Mouse (Mus musculus): ENCODE measurements around the gene Olfr543. TPM values are rescaled to one million over a fixed set of nuclear protein-coding genes. Genes with fewer than 3 reads are reported as not detected.

The Olfr543 gene
- polyA plus RNA-seq, 1 experiment from 2014 or later: not detected

- DNase-seq (ENCODE audit: low spot score): peak; percentile 96
- peak within 1 kb of the TSS; percentile 77 for H3K4me3 ChIP-seq (ENCODE audit: low read depth, low read length)
- H3K4me1 ChIP-seq (replicated peaks; ENCODE audit: control insufficient read depth, insufficient read depth): no peaks in the 10 kb centered on the region
- TF ChIP-seq CTCF (IDR thresholded peaks at IDR 0.05; ENCODE audit: low read depth) (peak; percentile 3; the same call in 1 of the 2 replicates), EP300 (optimal IDR thresholded peaks at IDR 0.05) (no peak)
- H3K4me2 ChIP-seq (replicated peaks; ENCODE audit: low read depth): peak within 1 kb of the TSS; percentile 75
- H3K9ac ChIP-seq (ENCODE audit: low read length): peak within 1 kb of the TSS; percentile 86
- ATAC-seq (ENCODE audit: low FRiP score, low TSS enrichment): peak; percentile 99
- under 1% methylated on average over 37 of the region's 56 CpGs for WGBS
- H3K36me3 ChIP-seq (ENCODE audit: control insufficient read depth, insufficient read depth, low read length): peaks cover 7% of the 10 kb centered on the region; the same call in 1 of the 2 replicates
- no peaks in the 10 kb centered on the region for H3K9me3 ChIP-seq (ENCODE audit: control insufficient read depth, low read length)
- H3K27ac ChIP-seq (replicated peaks): peak within 1 kb of the TSS; percentile 76
- no peaks in the 10 kb centered on the region for H3K27me3 ChIP-seq (ENCODE audit: control insufficient read depth, insufficient read depth, low read length)
These were observed 39.7 kb downstream of the Olfr543 start, which contains the start of gene Rrm1 for GRCm38 (mm10) chr7:102441657-102442391. Gene Rrm1 (plus strand): TSS chr7:102441695.

- Histone ChIP-seq H3K27me3 (ENCODE audit: control insufficient read depth, insufficient read depth, low read length) (no peaks in the 10 kb centered on the region), H3K27ac (replicated peaks) (no peak overlapping the region)
These were observed 40.4 kb downstream of the Olfr543 start for GRCm38 (mm10) chr7:102440822-102441656.

DNA sequence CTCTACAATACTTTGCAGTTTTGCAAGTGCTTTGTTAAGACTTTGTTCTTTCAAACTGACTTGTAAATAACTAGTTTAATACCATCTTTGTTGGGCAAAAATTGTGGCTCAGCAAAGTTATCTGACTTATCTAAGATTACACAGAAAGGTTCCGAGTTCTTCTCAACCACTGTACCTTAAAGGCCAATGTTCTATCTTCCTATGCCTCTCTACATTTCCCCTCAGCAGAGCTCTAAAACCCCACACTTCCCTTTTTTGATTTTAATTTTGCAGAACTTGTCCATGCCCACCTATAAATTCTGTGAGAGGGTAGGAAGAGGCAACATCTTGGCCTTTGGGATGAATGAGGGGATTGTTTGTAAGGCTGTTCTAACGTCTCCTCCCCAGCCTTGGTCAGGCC lies 47.1 kb downstream of the Olfr543 start:
- no peak overlapping the region for H3K4me2 ChIP-seq (replicated peaks; ENCODE audit: low read depth)
- H3K27me3 ChIP-seq (ENCODE audit: control insufficient read depth, insufficient read depth, low read length): no peaks in the 10 kb centered on the region
- TF ChIP-seq CTCF (IDR thresholded peaks at IDR 0.05; ENCODE audit: low read depth) (no peak), EP300 (optimal IDR thresholded peaks at IDR 0.05) (no peak)
- ATAC-seq (ENCODE audit: low FRiP score, low TSS enrichment): no peak
- H3K9ac ChIP-seq (ENCODE audit: low read length): no peak overlapping the region
- H3K9me3 ChIP-seq (ENCODE audit: control insufficient read depth, low read length): no peaks in the 10 kb centered on the region
- no peaks in the 10 kb centered on the region for H3K4me1 ChIP-seq (replicated peaks; ENCODE audit: control insufficient read depth, insufficient read depth)
- 62% methylated on average over 2 of the region's 2 CpGs for WGBS
- H3K27ac ChIP-seq (replicated peaks): no peak overlapping the region
- no peak for DNase-seq (ENCODE audit: low spot score)
- H3K36me3 ChIP-seq (ENCODE audit: control insufficient read depth, insufficient read depth, low read length): peaks cover 9% of the 10 kb centered on the region; the same call in 1 of the 2 replicates
- H3K4me3 ChIP-seq (ENCODE audit: low read depth, low read length): no peak overlapping the region

More at GRCm38 (mm10) chr7:102440822-102441656, 40.4 kb downstream of the Olfr543 start:
- Histone ChIP-seq H3K4me2 (replicated peaks; ENCODE audit: low read depth) (peak overlapping the region; percentile 75), H3K9me3 (ENCODE audit: control insufficient read depth, low read length) (no peaks in the 10 kb centered on the region), H3K4me3 (ENCODE audit: low read depth, low read length) (peak overlapping the region; percentile 77), H3K4me1 (replicated peaks; ENCODE audit: control insufficient read depth, insufficient read depth) (no peaks in the 10 kb centered on the region), H3K9ac (ENCODE audit: low read length) (no peak overlapping the region; the same call in 1 of the 2 replicates), H3K36me3 (ENCODE audit: control insufficient read depth, insufficient read depth, low read length) (peaks cover 6% of the 10 kb centered on the region; the same call in 1 of the 2 replicates)
- no peak for TF ChIP-seq CTCF (IDR thresholded peaks at IDR 0.05; ENCODE audit: low read depth)
- DNase-seq (ENCODE audit: low spot score) (no peak), ATAC-seq (ENCODE audit: low FRiP score, low TSS enrichment) (no peak)
- 47% methylated on average over 15 of the region's 15 CpGs for WGBS

Other genes starting within 250 kb of the Olfr543 start
- gene Rhog, start 225.6 kb downstream of the Olfr543 start, polyA plus RNA-seq (2015; fragmentation: Nextera tagmentation; extraction: Ambion mirVana): 52.1 and 53.1 TPM in 2 replicates
- gene Stim1, start 213.9 kb downstream of the Olfr543 start, polyA plus RNA-seq (2015; fragmentation: Nextera tagmentation; extraction: Ambion mirVana): 26.4 and 29.5 TPM in 2 replicates
- 31.2 and 35.7 TPM in 2 replicates for gene Rrm1, start 40.0 kb downstream of the Olfr543 start, polyA plus RNA-seq (2015; fragmentation: Nextera tagmentation; extraction: Ambion mirVana)
- gene Olfr544, start 6.6 kb upstream of the Olfr543 start, polyA plus RNA-seq (2015; fragmentation: Nextera tagmentation; extraction: Ambion mirVana): 0.04 TPM in 1 of 2 replicates, not detected in the other
- gene Olfr545, start 17.9 kb upstream of the Olfr543 start, polyA plus RNA-seq (2015; fragmentation: Nextera tagmentation; extraction: Ambion mirVana): 0.04 TPM in 1 of 2 replicates, not detected in the other
- gene Olfr547, start 53.1 kb upstream of the Olfr543 start, polyA plus RNA-seq (2015; fragmentation: Nextera tagmentation; extraction: Ambion mirVana): not detected in 2 replicates
- gene Olfr548-ps1, start 59.2 kb upstream of the Olfr543 start, polyA plus RNA-seq (2015; fragmentation: Nextera tagmentation; extraction: Ambion mirVana): not detected in 2 replicates
- gene Olfr549, start 68.2 kb upstream of the Olfr543 start, polyA plus RNA-seq (2015; fragmentation: Nextera tagmentation; extraction: Ambion mirVana): not detected in 2 replicates
- 0.63 and 0.68 TPM in 2 replicates for gene Trim21, start 83.8 kb upstream of the Olfr543 start, polyA plus RNA-seq (2015; fragmentation: Nextera tagmentation; extraction: Ambion mirVana)
- not detected in 2 replicates for gene Olfr550, start 89.8 kb upstream of the Olfr543 start, polyA plus RNA-seq (2015; fragmentation: Nextera tagmentation; extraction: Ambion mirVana)
- gene Olfr551, start 110.2 kb upstream of the Olfr543 start, polyA plus RNA-seq (2015; fragmentation: Nextera tagmentation; extraction: Ambion mirVana): 0.01 TPM in 1 of 2 replicates, not detected in the other
- gene Olfr552, start 116.1 kb upstream of the Olfr543 start, polyA plus RNA-seq (2015; fragmentation: Nextera tagmentation; extraction: Ambion mirVana): not detected in 2 replicates
- gene Olfr553, start 136.5 kb upstream of the Olfr543 start, polyA plus RNA-seq (2015; fragmentation: Nextera tagmentation; extraction: Ambion mirVana): not detected in 2 replicates
- not detected in 2 replicates for gene Olfr554, start 156.8 kb upstream of the Olfr543 start, polyA plus RNA-seq (2015; fragmentation: Nextera tagmentation; extraction: Ambion mirVana)
- gene Olfr555, start 177.1 kb upstream of the Olfr543 start, polyA plus RNA-seq (2015; fragmentation: Nextera tagmentation; extraction: Ambion mirVana): not detected in 2 replicates
- not detected in 2 replicates for gene Olfr556, start 183.2 kb upstream of the Olfr543 start, polyA plus RNA-seq (2015; fragmentation: Nextera tagmentation; extraction: Ambion mirVana)
- gene Trim68, start 205.6 kb upstream of the Olfr543 start, polyA plus RNA-seq (2015; fragmentation: Nextera tagmentation; extraction: Ambion mirVana): 9.6 and 9.7 TPM in 2 replicates
- not detected in 2 replicates for gene Olfr557, start 214.2 kb upstream of the Olfr543 start, polyA plus RNA-seq (2015; fragmentation: Nextera tagmentation; extraction: Ambion mirVana)
- gene Olfr558, start 220.5 kb upstream of the Olfr543 start, polyA plus RNA-seq (2015; fragmentation: Nextera tagmentation; extraction: Ambion mirVana): 0.27 and 0.40 TPM in 2 replicates
- not detected in 2 replicates for gene Olfr33, start 237.4 kb upstream of the Olfr543 start, polyA plus RNA-seq (2015; fragmentation: Nextera tagmentation; extraction: Ambion mirVana)
- not detected in 2 replicates for gene Olfr559, start 245.8 kb upstream of the Olfr543 start, polyA plus RNA-seq (2015; fragmentation: Nextera tagmentation; extraction: Ambion mirVana)